Mouse (Mus musculus) hindbrain, postnatal 0 days (tissue): ENCODE results near the gene Gm21969. TPM values are rescaled to one million over a fixed set of nuclear protein-coding genes. Genes with fewer than 3 reads are reported as not detected.

Experiments used
- ATAC-seq: fragments of 200-750 bp; cut with Nextera tagmentation; 2 replicates; pipeline ENCODE4 v1.8.0; 2017; ENCODE audit warnings: mild to moderate bottlenecking, moderate TSS enrichment, moderate library complexity
- DNase-seq: peaks from one replicate; pipeline ENCODE4 v3.0.0-alpha.2; 2015; ENCODE audit warnings: low spot score
- H3K27ac ChIP-seq: fragments of 300-500 bp; sonication (generic); 2 replicates; pipeline ENCODE4 v1.5.1; 2014; ENCODE audit warnings: mild to moderate bottlenecking
- H3K27me3 ChIP-seq: fragments of 300-500 bp; sonication (generic); 2 replicates; pipeline ENCODE4 v1.6.1; 2014; ENCODE audit warnings: low read length, mixed read lengths; ENCODE audit not compliant: insufficient read depth
- H3K36me3 ChIP-seq: fragments of 300-500 bp; sonication (generic); 2 replicates; pipeline ENCODE4 v1.6.1; 2014; ENCODE audit warnings: low read length, mixed read lengths; ENCODE audit not compliant: insufficient read depth
- H3K4me1 ChIP-seq: fragments of 300-500 bp; sonication (generic); 2 replicates; pipeline ENCODE4 v1.6.1; 2014; ENCODE audit warnings: antibody characterized with exemption, low read length, mixed read lengths; ENCODE audit not compliant: insufficient read depth
- H3K4me2 ChIP-seq: fragments of 300-500 bp; sonication (generic); 2 replicates; pipeline ENCODE4 v1.6.1; 2014; ENCODE audit warnings: low read depth, mild to moderate bottlenecking, low read length, moderate library complexity, mixed read lengths
- H3K4me3 ChIP-seq: fragments of 300-500 bp; sonication (generic); 2 replicates; pipeline ENCODE4 v1.5.1; 2014; ENCODE audit warnings: low read length
- H3K9ac ChIP-seq: fragments of 300-500 bp; sonication (generic); replicated peaks from 2 replicates; pipeline ENCODE4 v1.6.1; 2014; ENCODE audit warnings: mild to moderate bottlenecking, low read length, moderate library complexity, mixed read lengths
- H3K9me3 ChIP-seq: fragments of 300-500 bp; sonication (generic); 2 replicates; pipeline ENCODE4 v1.6.1; 2016; ENCODE audit warnings: low read length, mixed read lengths
- CTCF ChIP-seq: IDR thresholded peaks from 2 replicates; pipeline ENCODE4 v1.5.1; 2016; ENCODE audit warnings: antibody characterized with exemption, control low read depth, low read depth
- WGBS: fragments of 180-500 bp; shearing (Covaris S2); extraction: QIAGEN DNeasy Blood & Tissue Kit; methylation state at CpG from one replicate; pipeline ENCODE4 v1.1.7; 2014; 5-methylcytosine and 5-hydroxymethylcytosine counted together
- polyA plus RNA-seq: library from polyadenylated mRNA; unstranded; fragments of >200 nt; fragmentation: Nextera tagmentation; extraction: Ambion mirVana; gene quantifications from 2 replicates; pipeline ENCODE4 v1.2.1, GENCODE M21; 2015
- total RNA-seq: library from RNA; depleted of rRNA; stranded (reverse); fragments of >200 nt; gene quantifications from 2 replicates; pipeline ENCODE4 v1.2.3, GENCODE M21; 2014

Gm21969 gene
- total and polyA plus RNA-seq, 2 experiments from 2014 or later: not detected

DNA sequence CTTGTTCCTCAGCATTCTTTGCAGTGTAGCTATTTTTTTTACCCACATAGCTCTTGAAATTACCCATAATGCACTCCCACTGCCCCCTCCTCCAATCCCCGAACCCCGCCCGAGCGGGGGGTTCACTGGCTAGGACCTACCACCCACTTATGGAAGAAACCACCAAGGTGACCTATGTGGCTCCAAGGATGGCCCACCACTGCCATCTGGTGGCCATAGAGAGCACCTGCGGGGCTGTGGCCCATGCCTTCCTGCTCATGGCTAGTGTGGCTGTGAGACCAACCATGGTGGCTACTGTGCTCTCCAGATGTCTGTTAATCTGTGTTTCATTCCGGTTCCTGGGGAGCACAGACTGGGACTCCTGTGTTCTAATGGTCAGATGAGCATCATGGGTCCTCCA is 66.9 kb downstream of the Gm21969 start:
- WGBS: 16% methylated on average over 6 of the region's 6 CpGs
- H3K4me2 ChIP-seq: no peak overlapping the region
- peak; percentile 45; the same call in 1 of the 2 replicates for ATAC-seq
- DNase-seq: peak; percentile 78
- peak; percentile 94 for TF ChIP-seq CTCF
- H3K9ac ChIP-seq: no peak overlapping the region
- H3K27me3 ChIP-seq: no peaks in the 10 kb centered on the region
- no peak overlapping the region for H3K27ac ChIP-seq
- H3K4me3 ChIP-seq: no peak overlapping the region
- H3K4me1 ChIP-seq: no peaks in the 10 kb centered on the region
- H3K9me3 ChIP-seq: no peaks in the 10 kb centered on the region
- no peaks in the 10 kb centered on the region for H3K36me3 ChIP-seq

DNA sequence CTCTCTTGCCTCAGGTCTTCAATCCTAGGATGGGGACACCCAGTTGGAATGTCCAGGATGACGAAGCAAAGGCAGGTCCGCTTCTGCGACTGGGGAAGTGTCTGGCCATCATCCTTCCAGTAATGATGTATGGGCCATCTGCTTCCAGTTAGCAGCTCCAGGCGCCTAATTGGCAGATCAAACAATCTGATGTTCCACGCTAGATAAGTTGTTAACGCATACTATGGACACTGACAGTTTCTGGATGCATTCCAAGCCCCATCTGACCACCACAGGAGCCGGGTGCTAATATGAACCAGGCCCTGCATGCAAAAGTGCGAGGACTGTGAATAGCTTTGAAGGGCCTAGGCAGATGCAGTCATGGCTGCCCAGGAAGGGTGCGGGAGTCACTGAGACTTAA is 72.7 kb downstream of the Gm21969 start:
- Histone ChIP-seq H3K9me3 (0 out of 2 replicates have a peak, but pooled peaks cover 5% of the 10 kb centered on the region), H3K27ac (no peak overlapping the region), H3K4me1 (no peaks in the 10 kb centered on the region), H3K4me2 (no peak overlapping the region), H3K36me3 (no peaks in the 10 kb centered on the region), H3K4me3 (no peak overlapping the region), H3K27me3 (no peaks in the 10 kb centered on the region), H3K9ac (no peak overlapping the region)
- DNase-seq (peak; percentile 66), ATAC-seq (no peak)
- 33% methylated on average over 9 of the region's 9 CpGs for WGBS
- no peak for TF ChIP-seq CTCF

DNA sequence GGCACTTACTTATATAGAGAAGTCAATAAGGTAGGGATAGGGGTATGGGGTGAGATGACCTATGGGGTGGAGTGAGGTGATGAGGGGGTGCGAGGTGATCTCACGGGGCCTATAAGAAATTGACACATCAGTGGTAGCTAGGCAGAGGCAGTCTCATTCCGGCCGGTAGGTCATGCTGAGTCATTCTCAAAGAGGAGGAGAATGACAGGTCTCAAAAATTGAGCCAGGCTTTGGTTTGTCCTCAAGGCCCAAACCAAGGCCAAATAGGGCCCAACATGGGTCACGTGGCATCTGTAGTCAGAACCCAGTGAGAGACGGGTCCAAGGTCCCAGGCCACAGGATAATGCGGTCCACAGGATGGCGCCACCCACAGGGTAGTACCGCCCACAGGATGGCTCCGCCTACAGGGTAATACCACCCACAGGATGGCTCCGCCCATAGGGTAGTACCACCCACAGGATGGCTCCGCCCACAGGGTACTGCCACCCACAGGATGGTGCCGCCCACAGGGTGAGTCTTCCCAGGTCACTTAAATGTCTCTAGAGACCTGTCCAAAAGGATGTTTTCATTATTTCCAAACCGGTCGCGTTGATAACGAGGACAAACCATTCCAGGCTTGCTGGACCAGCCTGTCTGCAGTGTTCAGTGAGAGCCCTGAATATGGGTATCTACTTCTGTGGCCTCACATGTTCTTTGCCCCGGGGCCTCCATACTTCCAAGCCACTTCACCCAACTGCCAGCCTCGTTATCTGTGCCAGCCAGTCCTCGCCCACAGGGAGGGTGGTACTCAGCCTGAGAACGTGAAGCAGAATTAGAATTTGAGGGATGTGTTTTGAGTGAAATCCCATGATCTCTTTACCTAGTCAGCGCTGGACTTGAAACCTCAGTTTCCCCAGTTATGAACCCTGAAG is 81.0 kb downstream of the Gm21969 start:
- no peaks in the 10 kb centered on the region for H3K36me3 ChIP-seq
- 77% methylated on average over 22 of the region's 22 CpGs for WGBS
- no peak overlapping the region for H3K27ac ChIP-seq
- ATAC-seq (no peak), DNase-seq (no peak)
- H3K9me3 ChIP-seq: 0 out of 2 replicates have a peak, but pooled peaks cover 2% of the 10 kb centered on the region
- H3K4me3 ChIP-seq: no peak overlapping the region
- H3K9ac ChIP-seq: no peak overlapping the region
- no peaks in the 10 kb centered on the region for H3K4me1 ChIP-seq
- TF ChIP-seq CTCF: no peak
- no peaks in the 10 kb centered on the region for H3K27me3 ChIP-seq
- no peak overlapping the region for H3K4me2 ChIP-seq

DNA sequence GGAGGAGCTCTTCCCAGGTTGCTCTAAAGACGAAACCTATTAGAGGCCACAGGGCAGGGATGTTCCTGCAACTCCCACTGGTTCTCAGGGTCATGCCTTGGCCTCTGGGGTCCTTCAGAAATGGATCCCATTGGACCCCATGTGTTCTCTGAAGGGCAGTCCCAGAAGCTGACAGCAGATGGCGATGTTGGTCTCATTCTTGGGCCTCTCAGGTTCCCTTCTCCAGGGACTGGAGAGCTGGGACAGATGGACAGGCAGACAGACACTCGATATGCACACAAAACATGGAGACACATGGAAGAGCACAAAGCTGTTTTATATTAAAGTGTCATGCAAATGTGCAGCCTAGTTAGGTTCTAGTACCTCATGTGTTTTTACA is 81.6 kb downstream of the Gm21969 start:
- Histone ChIP-seq H3K4me3 (no peak overlapping the region), H3K4me1 (0 out of 2 replicates have a peak, but pooled peaks cover 1% of the 10 kb centered on the region), H3K4me2 (no peak overlapping the region), H3K9me3 (no peaks in the 10 kb centered on the region), H3K36me3 (no peaks in the 10 kb centered on the region), H3K9ac (no peak overlapping the region), H3K27me3 (no peaks in the 10 kb centered on the region), H3K27ac (no peak overlapping the region)
- WGBS: 13% methylated on average over 3 of the region's 3 CpGs
- ATAC-seq (no peak), DNase-seq (peak; percentile 83)
- TF ChIP-seq CTCF: peak; percentile 89

DNA sequence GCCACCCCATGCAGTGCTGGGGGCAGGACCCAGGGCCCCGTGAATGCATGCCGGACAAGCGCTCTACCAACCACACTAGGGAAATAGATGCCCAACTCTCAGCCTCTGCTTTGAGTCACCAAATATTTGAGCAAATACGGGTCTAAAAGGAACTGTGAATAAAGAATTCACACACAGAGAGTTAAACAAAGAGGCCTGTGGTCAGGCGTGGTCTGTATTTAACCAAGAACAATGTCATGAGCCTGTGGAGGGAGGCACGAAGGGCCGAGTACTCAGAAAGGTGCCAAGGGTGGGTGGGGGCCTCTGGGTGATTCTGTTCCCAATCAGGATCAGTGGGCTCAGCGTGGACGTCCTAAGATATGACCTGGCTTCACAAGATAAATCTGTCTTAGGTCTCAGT is 85.1 kb downstream of the Gm21969 start:
- TF ChIP-seq CTCF: no peak

DNA sequence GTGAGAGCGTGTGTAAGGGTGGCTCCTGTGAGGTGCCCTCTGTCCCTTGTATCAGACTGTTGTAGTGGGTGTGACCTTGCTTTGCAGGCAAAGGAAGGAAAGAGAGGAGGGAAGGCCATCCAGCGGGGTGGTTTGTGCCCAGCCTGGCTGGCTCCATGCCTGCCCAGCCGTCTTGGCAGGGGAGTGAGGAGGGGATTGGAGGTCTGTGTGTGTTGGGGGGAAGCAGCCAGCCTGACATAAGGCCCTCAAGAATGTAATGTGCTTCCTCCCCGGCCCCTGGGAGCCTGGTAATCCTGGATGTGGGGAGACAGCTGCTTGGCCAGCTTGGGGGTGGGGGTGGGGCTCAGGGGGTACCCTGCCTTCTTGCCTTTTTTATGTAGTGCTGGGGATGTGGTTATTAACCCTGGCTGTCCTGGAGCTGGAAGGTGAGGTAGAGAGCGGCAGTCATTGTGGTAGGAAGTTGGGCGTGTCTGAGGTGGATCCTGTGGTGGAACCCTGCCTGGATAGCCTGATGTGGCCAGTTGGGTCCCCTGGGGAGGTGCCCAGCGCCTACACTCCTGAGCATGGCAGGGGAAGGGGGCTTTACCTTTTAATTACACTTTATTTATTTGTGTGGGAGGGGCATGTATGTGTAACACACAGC is 86.8 kb downstream of the Gm21969 start:
- peaks cover 5% of the 10 kb centered on the region; the same call in 1 of the 2 replicates for H3K4me1 ChIP-seq
- WGBS: 41% methylated on average over 7 of the region's 7 CpGs
- DNase-seq: peak; percentile 61
- H3K9ac ChIP-seq: no peak overlapping the region
- no peak overlapping the region for H3K4me2 ChIP-seq
- no peak overlapping the region for H3K4me3 ChIP-seq
- H3K9me3 ChIP-seq: no peaks in the 10 kb centered on the region
- H3K36me3 ChIP-seq: no peaks in the 10 kb centered on the region
- H3K27me3 ChIP-seq: no peaks in the 10 kb centered on the region
- peak; percentile 50; the same call in 1 of the 2 replicates for ATAC-seq
- no peak for TF ChIP-seq CTCF
- no peak overlapping the region for H3K27ac ChIP-seq

More for the DNA sequence above, 85.1 kb downstream of the Gm21969 start:
- Histone ChIP-seq H3K4me1 (peaks cover 5% of the 10 kb centered on the region; the same call in 1 of the 2 replicates), H3K9ac (no peak overlapping the region), H3K4me3 (no peak overlapping the region), H3K9me3 (no peaks in the 10 kb centered on the region), H3K27ac (no peak overlapping the region), H3K36me3 (no peaks in the 10 kb centered on the region), H3K4me2 (no peak overlapping the region), H3K27me3 (no peaks in the 10 kb centered on the region)
- no peak for ATAC-seq
- no peak for DNase-seq
- 45% methylated on average over 9 of the region's 9 CpGs for WGBS
